Mouse (Mus musculus) NIH3T3 (cell line): ENCODE measurements at regions not wholly inside any gene's neighbourhood (a gene's known extent, or its start where the extent isn't known, plus 50 kb on each side); places are given as distances from the start of the nearest gene placed in this dataset.
"Not testable (repeated sequence)": the region's sequence is repeated elsewhere in the genome, so short reads cannot be mapped to it uniquely, and the experiment has no call there.

ENCODE experiments used
- DNase-seq: peaks from one replicate; pipeline ENCODE4 v3.0.0-alpha.2; 2012; ENCODE audit warnings: low read depth

- DNase-seq: no peak
These were observed 858.6 kb downstream of the Adgrl3 start for GRCm38 (mm10) chr5:81878563-81878962.

DNA sequence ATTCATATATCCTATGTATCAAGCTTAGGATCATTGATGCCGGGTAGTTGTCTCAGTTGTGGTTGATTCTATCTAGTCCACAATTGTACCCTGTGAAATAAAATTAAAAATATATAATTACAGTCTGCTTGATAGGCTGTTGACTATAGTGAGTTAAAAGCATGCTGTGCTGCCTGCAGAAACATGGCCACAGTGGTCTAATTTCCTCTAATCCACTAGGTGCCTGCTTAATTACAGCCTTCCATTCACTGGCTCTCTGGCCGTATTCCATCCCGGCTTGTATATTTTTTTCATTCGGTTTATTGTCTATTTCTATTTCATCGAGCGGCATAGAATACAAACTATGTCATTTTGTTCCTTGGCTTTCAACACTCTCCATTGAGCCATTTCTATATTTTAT is 873.4 kb downstream of the Adgrl3 start:
- no peak for DNase-seq

DNA sequence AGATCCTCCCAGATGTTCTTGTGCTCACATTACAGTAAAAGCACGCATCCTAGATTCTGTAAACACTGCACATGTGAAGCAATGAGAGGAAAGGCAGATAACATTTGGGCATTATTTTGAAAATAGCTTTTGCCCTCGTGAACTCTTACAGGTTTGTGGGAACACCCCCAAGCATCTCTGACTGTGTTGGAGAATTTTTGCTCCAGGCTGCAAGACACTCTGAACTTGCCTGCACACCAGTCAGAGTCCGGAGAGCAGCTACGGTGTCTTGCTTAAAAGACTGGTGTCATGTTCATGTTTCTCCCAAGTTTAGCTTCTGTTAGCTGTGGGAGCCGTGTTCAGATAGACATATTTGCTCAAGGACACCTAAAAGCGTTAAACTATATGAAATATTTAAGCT is 889.4 kb downstream of the Adgrl3 start:
- no peak for DNase-seq

- DNase-seq: peak; percentile 16
These were observed 890.0 kb downstream of the Adgrl3 start for GRCm38 (mm10) chr5:81909964-81910363.

DNA sequence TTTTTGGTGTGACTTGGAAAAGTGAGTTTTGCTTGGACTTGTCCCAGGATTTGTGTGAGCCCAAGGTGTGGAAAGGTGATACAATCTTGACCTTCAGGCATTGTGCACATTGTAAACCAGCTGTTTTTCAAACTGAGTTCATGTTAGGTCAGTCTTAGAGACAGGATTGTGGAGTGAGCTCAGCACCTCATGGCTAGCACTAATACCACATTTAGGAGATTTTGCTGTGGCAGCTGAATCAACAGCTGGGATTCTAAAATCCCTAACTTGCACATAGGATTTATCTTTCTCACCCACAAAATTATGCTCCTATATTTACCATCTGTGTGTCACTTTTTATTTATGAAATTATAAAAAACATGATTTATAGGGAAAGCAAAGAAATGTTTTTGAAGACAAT is 896.7 kb downstream of the Adgrl3 start:
- DNase-seq: no peak

GRCm38 (mm10) chr5:81940798-81941197 is 920.9 kb downstream of the Adgrl3 start:
- DNase-seq: no peak

- no peak for DNase-seq
These were observed 950.0 kb downstream of the Adgrl3 start for GRCm38 (mm10) chr5:81969685-81970524.

DNA sequence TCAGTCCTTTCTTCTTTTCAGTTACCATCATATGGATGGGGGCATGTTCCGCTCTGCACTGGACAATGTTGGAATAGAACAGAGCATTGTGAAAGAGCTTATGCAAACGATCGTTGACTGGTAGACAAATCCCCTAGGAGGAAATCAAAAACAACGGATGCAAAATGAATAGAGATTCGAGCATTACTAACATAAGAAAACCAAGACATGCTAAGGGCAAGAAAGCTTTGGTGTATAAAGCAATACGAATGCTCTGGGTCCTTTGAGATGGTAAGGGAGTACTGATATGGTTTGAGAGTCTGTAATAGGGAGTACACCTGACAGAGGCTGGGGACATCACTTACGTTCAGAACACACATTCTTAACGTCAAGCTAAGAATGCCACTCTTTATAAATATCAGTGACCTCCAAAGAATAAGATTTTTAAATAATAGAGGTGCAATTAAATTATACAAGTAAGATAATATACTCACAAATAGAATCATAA is 950.6 kb downstream of the Adgrl3 start:
- no peak for DNase-seq

DNA sequence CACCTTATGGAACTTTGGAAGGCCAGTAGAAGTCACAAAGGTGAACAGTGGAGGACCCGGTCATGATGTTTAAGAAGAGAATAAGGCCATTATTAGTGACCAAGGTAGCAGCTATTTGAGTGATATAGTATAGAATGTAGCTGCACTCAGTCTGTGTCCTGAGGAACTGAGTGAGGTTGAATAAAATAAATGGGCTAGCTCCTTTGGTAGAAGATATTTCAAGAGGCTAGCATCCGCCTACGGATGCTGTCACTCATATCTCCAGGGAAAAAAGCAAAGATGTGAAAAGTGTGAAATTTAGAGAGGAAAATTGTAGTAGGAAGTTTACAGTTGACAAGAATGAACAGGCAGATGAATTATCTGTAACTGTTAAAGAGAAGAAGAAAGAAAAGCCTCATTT is 956.6 kb downstream of the Adgrl3 start:
- DNase-seq: no peak

GRCm38 (mm10) chr5:81983351-81983750 is 963.4 kb downstream of the Adgrl3 start:
- peak; percentile 55 for DNase-seq

GRCm38 (mm10) chr5:81988069-81988468 is 968.1 kb downstream of the Adgrl3 start:
- no peak for DNase-seq

DNA sequence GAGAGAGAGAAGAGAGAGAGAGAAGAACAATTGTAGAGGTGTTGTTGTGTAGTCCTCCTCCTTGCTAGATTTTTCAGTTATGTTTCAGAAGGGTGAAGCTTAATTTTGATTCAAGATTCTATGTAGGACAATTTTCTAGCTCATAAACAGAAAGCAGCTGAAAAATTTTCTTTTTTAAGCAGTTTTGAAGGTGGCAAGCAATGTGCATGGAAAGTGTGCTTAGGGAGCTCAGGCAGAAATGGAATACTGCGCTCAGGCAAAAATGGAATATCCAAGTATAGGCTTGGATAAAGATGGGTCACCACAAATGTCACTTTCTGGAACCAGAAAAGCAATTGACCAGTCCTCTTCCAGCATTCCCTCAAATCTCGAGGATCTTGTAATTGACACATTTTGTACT is 988.0 kb downstream of the Adgrl3 start:
- no peak for DNase-seq

DNA sequence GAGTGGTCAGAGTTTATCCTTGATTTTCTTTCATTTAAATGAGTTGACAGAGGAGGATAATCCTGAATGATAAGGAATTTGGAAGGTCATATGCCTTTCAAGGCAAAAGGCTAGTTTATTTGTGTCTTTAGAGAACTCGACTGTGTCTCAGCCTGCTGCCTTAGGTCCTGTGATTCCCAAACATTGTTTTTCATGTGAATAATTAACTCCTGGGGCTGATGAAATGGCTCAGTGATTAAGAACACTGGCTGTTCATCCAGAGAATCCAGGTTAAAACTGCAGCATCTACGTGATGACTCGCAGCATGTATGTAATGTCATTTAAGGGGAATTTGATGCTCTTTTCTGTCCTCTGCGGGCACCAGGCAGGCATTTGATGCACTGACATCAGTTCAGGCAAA is 1004.2 kb downstream of the Adgrl3 start:
- no peak for DNase-seq

- DNase-seq: peak; percentile 38
These were observed 1014.8 kb downstream of the Adgrl3 start for GRCm38 (mm10) chr5:82034776-82035175.

- DNase-seq: no peak
These were observed 1026.2 kb downstream of the Adgrl3 start for GRCm38 (mm10) chr5:82046106-82046505.

DNA sequence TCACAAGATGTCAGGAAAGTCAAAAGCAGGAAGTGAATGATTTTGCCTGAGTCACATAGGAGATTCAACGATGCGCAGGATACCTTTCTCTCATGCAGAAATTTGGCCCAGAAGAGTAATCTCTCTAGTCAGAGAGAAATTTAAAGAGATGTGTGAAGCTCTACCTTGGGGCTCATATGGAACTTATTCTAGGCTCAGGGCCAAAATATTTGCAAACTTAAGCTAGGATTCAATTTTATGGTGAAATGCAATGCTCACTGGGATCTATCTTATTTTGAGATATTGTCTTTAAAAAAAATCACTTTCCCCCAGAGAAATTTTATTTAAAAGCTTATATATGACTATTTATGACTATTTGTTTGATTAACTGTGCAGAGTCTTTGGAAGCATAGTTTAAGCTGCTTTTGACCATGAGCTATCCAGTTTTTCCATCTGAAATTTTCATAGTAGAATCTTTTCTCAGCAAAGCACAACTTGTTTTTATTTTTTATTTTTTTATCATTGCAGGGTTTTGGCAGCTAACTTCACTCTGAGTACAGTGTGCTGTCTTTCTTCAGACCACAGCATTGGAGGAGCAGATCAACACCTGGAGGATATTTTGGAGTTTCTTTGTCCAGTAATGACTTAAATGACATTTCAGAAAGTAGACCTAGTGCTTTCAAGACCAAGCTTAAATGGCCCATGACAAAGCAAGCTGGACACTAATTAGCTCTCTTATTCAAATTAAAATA is 1039.3 kb downstream of the Adgrl3 start:
- no peak for DNase-seq

GRCm38 (mm10) chr5:82060679-82061078 is 1040.7 kb downstream of the Adgrl3 start:
- DNase-seq: peak; percentile 66

GRCm38 (mm10) chr5:82069221-82069620 is 1049.3 kb downstream of the Adgrl3 start:
- not testable (repeated sequence) for DNase-seq

- DNase-seq: no peak
These were observed 1069.5 kb downstream of the Adgrl3 start for GRCm38 (mm10) chr5:82089401-82089800.

DNA sequence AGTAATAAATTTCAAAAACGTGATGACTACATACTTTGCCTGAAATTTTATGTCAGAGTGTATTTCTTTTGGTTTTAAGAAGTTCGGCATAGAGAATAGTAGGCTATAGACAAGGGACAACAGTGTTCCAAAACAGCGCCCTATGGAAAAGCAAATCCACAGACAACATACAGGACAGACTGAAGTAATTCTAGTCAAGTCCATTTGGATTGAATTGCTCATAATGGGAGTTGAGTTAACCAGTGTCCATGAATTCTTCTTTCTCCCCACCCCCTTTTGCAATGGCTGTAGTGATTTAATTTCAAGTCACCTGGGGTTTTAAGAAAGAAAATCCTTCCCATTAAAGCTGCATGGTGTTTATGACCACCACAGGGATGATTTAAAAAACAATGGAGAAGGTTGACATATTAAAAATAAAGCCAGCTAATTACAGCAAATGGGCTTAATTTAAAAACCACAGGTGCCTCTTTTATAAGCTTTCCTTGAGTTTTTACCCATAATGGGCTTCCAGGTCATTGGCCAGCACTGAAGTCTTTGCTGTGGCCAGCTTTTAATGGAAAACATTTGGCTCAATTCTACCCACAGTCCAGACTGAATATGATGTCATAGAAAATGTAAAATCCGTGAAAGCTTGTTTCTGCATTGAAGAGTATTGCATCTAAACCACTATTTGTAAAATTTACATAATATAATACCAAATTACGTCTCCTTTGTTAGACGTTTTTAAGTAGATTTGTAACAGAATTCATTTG is 1083.3 kb downstream of the Adgrl3 start:
- DNase-seq: no peak

GRCm38 (mm10) chr5:82103857-82104256 is 1083.9 kb downstream of the Adgrl3 start:
- DNase-seq: no peak

- no peak for DNase-seq
These were observed 1106.1 kb downstream of the Adgrl3 start for GRCm38 (mm10) chr5:82125921-82126459.
